Mouse (Mus musculus): ENCODE results near the gene Gm5141. TPM values are rescaled to one million over a fixed set of nuclear protein-coding genes. Genes with fewer than 3 reads are reported as not detected.
"Not testable (repeated sequence)": the region's sequence is repeated elsewhere in the genome, so short reads cannot be mapped to it uniquely, and the experiment has no call there.

Gene Gm5141
- polyA plus RNA-seq, 1 experiment from 2014 or later: 6.9 TPM

GRCm38 (mm10) chr13:62763806-62764205 lies 21.8 kb downstream of the Gm5141 start:
- not testable (repeated sequence) for H3K4me3 ChIP-seq (ENCODE audit: control insufficient read depth in 1 of 2, insufficient read depth in 1 of 2, low read depth in 1 of 2, low read length in 2 of 2); H3K27me3 ChIP-seq (ENCODE audit: control insufficient read depth, insufficient read depth, low read length); H3K9ac ChIP-seq (ENCODE audit: low read length); ATAC-seq (ENCODE audit: insufficient number of reproducible peaks, insufficient read depth, low FRiP score, low read depth); H3K36me3 ChIP-seq (ENCODE audit: control insufficient read depth, insufficient read depth, low read length); H3K4me1 ChIP-seq (ENCODE audit: control insufficient read depth in 2 of 2, insufficient read depth in 2 of 2, low read length in 2 of 2); H3K27ac ChIP-seq (replicated peaks in 1 of 2; ENCODE audit: control insufficient read depth in 1 of 2, insufficient read depth in 1 of 2, low read depth in 2 of 2, low read length in 2 of 2); H3K4me2 ChIP-seq (ENCODE audit: low read length); H3K9me3 ChIP-seq (ENCODE audit: control insufficient read depth, low read length)
- WGBS: 60% methylated on average over 2 of the region's 2 CpGs

DNA sequence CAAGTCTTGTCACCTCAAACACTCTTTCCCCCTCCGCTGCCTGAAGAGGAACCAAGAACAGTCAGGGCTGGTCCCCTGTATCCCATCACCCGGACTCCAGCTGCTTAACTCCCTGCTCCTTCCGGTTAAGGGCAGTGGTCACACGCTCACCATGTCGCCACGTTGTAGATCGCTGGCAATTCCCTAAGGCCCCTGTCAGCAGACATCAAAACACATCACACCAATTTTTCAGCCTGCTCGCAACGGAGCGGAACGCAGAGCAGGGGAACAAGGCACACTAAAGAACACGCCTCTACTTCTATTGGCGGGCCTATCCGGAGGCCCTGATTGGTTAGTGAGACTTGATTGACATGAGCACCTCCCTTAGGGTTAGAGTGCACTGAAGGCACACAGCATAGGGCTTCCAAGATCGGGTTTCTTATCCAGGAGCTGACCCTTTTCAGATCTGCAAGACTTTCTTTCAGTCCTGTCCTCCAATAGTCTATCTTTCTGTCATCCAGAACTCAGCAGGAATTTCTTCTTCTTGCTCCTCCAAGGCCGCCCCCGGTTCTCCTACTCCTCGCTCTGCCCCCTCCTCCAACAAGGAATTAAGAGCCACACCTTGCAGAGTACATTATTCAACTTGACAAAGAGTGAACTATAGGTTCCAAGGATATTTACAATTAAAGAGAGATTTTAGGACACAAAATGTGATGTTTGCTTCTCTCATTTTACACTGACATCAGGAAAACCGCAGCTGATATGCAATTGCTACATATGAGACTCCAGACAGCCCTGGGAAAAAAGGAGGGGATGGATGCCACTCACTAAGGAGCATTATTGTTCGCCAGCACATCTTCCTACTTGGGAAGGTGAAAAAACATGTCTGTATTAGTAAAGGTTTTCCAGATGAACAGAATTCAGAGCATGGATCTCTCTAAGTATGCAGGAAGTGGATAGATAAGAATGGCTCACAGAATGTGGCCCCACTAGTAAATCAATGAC lies 24.9 kb downstream of the Gm5141 start, which contains the start of gene Platr25:
Gene Platr25, minus strand, starts transcription at position 278 of the 984 bp plus-strand sequence.
- ATAC-seq (ENCODE audit: insufficient number of reproducible peaks, insufficient read depth, low FRiP score, low read depth): peak; percentile 76; the same call in 1 of the 2 replicates
- H3K27me3 ChIP-seq (ENCODE audit: control insufficient read depth, insufficient read depth, low read length); H3K4me1 ChIP-seq (ENCODE audit: control insufficient read depth in 2 of 2, insufficient read depth in 2 of 2, low read length in 2 of 2); H3K9me3 ChIP-seq (ENCODE audit: control insufficient read depth, low read length); H3K36me3 ChIP-seq (ENCODE audit: control insufficient read depth, insufficient read depth, low read length): not testable (repeated sequence)
- 7% methylated on average over 20 of the region's 20 CpGs for WGBS
- Histone ChIP-seq H3K4me2 (ENCODE audit: low read length) (peak within 1 kb of the TSS; percentile 61), H3K27ac (replicated peaks in 1 of 2; ENCODE audit: control insufficient read depth in 1 of 2, insufficient read depth in 1 of 2, low read depth in 2 of 2, low read length in 2 of 2) (peak within 1 kb of the TSS in 1 of 2 experiments; percentile 43; a peak in 1 of 4 replicates), H3K9ac (ENCODE audit: low read length) (peak within 1 kb of the TSS; percentile 61), H3K4me3 (ENCODE audit: control insufficient read depth in 1 of 2, insufficient read depth in 1 of 2, low read depth in 1 of 2, low read length in 2 of 2) (peak within 1 kb of the TSS; percentile 52 to 66)

DNA sequence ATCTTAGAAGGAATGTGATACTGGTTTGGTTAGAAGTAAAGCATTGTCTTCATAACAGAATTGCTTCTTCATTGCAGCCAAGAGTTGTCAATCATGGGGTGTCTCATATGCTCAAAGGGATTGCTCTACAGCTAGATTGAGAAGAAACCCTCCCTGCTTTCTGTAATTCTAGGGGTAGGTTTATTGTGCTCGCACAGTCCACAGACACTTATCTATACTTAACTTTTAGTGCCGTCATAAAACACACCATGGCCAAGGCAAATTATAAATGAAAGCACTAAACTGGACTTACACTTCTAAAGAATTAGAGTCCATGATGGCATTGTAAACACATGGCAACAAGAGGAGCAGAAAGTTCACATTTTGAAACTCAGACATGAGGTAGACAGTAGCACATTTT lies 52.3 kb downstream of the Gm5141 start:
- H3K4me3 ChIP-seq (ENCODE audit: control insufficient read depth in 1 of 2, insufficient read depth in 1 of 2, low read depth in 1 of 2, low read length in 2 of 2): no peak overlapping the region
- H3K27me3 ChIP-seq (ENCODE audit: control insufficient read depth, insufficient read depth, low read length): no peaks in the 10 kb centered on the region
- WGBS: 87% methylated on average over 2 of the region's 2 CpGs
- H3K4me1 ChIP-seq (ENCODE audit: control insufficient read depth in 2 of 2, insufficient read depth in 2 of 2, low read length in 2 of 2): no peaks in the 10 kb centered on the region
- no peaks in the 10 kb centered on the region for H3K9me3 ChIP-seq (ENCODE audit: control insufficient read depth, low read length)
- H3K27ac ChIP-seq (replicated peaks in 1 of 2; ENCODE audit: control insufficient read depth in 1 of 2, insufficient read depth in 1 of 2, low read depth in 2 of 2, low read length in 2 of 2): no peak overlapping the region
- H3K9ac ChIP-seq (ENCODE audit: low read length): no peak overlapping the region
- ATAC-seq (ENCODE audit: insufficient number of reproducible peaks, insufficient read depth, low FRiP score, low read depth): no peak
- H3K36me3 ChIP-seq (ENCODE audit: control insufficient read depth, insufficient read depth, low read length): no peaks in the 10 kb centered on the region
- no peak overlapping the region for H3K4me2 ChIP-seq (ENCODE audit: low read length)

MicroRNA genes within 50 kb of the gene (microRNA counts, 519-probe panel; counts per million panel counts)
- microRNA mmu-miR-713: 322 counts per million, percentile 70 among the panel's probes with 10 or more counts

Small RNA genes lying within 50 kb of the gene (microRNA-seq; reads per million reads assigned to microRNA genes)
- gene Gm24588: not detected
- not detected for gene Mir713

Other genes with a start within 250 kb of the Gm5141 start
- not detected in 2 replicates for gene Zfp935, start 227.3 kb downstream of the Gm5141 start, polyA plus RNA-seq (2014; fragmentation: Nextera tagmentation; extraction: Ambion mirVana)
- 13.8 and 14.3 TPM in 2 replicates for gene Zfp934, start 214.6 kb downstream of the Gm5141 start, polyA plus RNA-seq (2014; fragmentation: Nextera tagmentation; extraction: Ambion mirVana)
- gene 6720489N17Rik, start 161.6 kb downstream of the Gm5141 start, polyA plus RNA-seq (2014; fragmentation: Nextera tagmentation; extraction: Ambion mirVana): 6.6 and 7.7 TPM in 2 replicates
- gene Platr25, start 25.1 kb downstream of the Gm5141 start, polyA plus RNA-seq (2014; fragmentation: Nextera tagmentation; extraction: Ambion mirVana): 15.5 and 15.6 TPM in 2 replicates
- gene Fbp2, start 72.6 kb upstream of the Gm5141 start, polyA plus RNA-seq (2014; fragmentation: Nextera tagmentation; extraction: Ambion mirVana): 0.22 and 0.45 TPM in 2 replicates
- gene Fbp1, start 102.5 kb upstream of the Gm5141 start, polyA plus RNA-seq (2014; fragmentation: Nextera tagmentation; extraction: Ambion mirVana): 0.35 TPM in 1 of 2 replicates, not detected in the other
- gene 2010111I01Rik, start 179.1 kb upstream of the Gm5141 start, polyA plus RNA-seq (2014; fragmentation: Nextera tagmentation; extraction: Ambion mirVana): 62.7 and 69.5 TPM in 2 replicates